Mouse (Mus musculus) midbrain, embryonic 10.5 days (tissue): ENCODE measurements at regions not wholly inside any gene's neighbourhood (a gene's known extent, or its start where the extent isn't known, plus 50 kb on each side); places are given as distances from the start of the nearest gene placed in this dataset.

Experiments
- DNase-seq: peaks from one replicate; pipeline ENCODE4 v3.0.0-alpha.2; 2017; ENCODE audit warnings: low spot score
- H3K27ac ChIP-seq: fragments of 300-500 bp; sonication (generic); replicated peaks from 2 replicates; pipeline ENCODE4 v1.5.1; 2016; ENCODE audit warnings: mild to moderate bottlenecking
- H3K27me3 ChIP-seq: fragments of 300-500 bp; sonication (generic); 2 replicates; pipeline ENCODE4 v1.6.1; 2016; ENCODE audit warnings: low read depth, mild to moderate bottlenecking; ENCODE audit not compliant: poor library complexity, severe bottlenecking
- H3K36me3 ChIP-seq: fragments of 300-500 bp; sonication (generic); 2 replicates; pipeline ENCODE4 v1.6.1; 2016; ENCODE audit warnings: mild to moderate bottlenecking, moderate library complexity
- H3K4me1 ChIP-seq: fragments of 300-500 bp; sonication (generic); 2 replicates; pipeline ENCODE4 v1.6.1; 2016
- H3K4me3 ChIP-seq: fragments of 300-500 bp; sonication (generic); 2 replicates; pipeline ENCODE4 v1.5.1; 2016; ENCODE audit warnings: mild to moderate bottlenecking, moderate library complexity
- H3K9me3 ChIP-seq: fragments of 300-500 bp; sonication (generic); replicated peaks from 2 replicates; pipeline ENCODE4 v1.6.1; 2016; ENCODE audit warnings: mild to moderate bottlenecking
- WGBS: fragments of 180-500 bp; shearing (Covaris S2); methylation state at CpG from one replicate; pipeline ENCODE4 v1.1.7; 2016; 5-methylcytosine and 5-hydroxymethylcytosine counted together

DNA sequence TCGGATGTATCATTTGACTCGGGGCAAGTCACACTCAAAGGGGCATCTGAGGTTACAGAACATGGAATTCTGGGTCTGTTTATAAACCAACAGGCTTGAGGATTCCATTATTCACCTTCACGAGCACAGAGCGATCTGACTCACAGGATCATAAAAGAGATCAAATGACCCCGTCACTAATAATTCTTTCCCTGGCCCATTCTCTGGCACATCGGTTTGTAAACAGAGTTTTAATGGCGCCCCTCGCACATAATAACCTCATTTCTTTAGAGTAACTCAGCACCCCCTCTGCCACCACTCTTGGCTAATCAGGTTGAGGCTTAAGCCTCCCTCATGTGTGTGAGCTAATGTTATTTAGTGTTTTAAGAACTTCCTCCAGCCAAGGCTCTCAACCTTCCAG lies 183.3 kb upstream of the Tbx3 start:
- Histone ChIP-seq H3K27me3 (no peaks in the 10 kb centered on the region), H3K4me1 (peaks cover 5% of the 10 kb centered on the region; the same call in 1 of the 2 replicates), H3K4me3 (no peak overlapping the region), H3K9me3 (no peaks in the 10 kb centered on the region), H3K36me3 (no peaks in the 10 kb centered on the region), H3K27ac (no peak overlapping the region)
- DNase-seq, result no peak
- 88% methylated on average over 8 of the region's 8 CpGs for WGBS

DNA sequence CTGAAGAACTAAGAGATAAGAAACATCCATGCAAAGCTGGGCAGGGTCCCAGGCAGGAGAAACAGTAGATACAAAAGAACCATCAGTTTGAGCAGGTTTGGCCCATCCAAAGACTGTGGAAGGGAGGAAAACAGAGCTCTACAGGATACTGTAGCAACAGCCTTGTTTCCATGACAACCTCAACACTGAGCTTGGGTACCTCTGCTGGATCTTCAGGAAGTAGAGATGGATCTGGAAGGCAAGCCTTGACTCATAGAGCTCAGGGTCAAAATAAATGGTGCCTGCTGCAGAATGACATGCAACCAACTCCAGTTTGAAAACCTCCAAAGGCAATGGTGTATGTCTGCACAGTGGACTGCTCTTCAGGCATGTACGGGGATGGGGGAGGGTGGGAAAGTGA lies 173.0 kb upstream of the Tbx3 start:
- Histone ChIP-seq H3K4me3 (no peak overlapping the region), H3K9me3 (no peaks in the 10 kb centered on the region), H3K27me3 (no peaks in the 10 kb centered on the region), H3K27ac (no peak overlapping the region), H3K36me3 (no peaks in the 10 kb centered on the region), H3K4me1 (no peaks in the 10 kb centered on the region)
- DNase-seq, result no peak
- 95% methylated on average over 1 of the region's 1 CpGs for WGBS

DNA sequence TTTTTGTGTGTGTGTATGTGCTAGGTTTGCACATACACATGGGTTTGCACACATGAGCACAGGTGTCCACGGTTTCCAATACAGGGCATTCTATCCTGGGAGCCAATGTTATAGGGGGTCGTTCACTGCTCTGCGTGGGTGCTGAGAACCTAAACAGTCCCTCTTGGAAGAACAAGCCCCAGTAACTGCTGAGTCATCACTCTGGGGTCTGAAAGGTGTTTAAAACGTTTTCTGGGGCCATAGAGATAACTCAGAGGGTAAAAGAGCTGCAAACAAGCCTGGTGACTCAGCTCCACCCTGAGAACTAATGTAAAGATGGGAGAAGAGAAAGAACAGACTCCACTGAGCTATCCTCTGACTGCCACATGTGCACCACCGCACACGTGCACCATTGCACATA lies 172.0 kb upstream of the Tbx3 start:
- 75% methylated on average over 6 of the region's 6 CpGs for WGBS
- Histone ChIP-seq H3K4me1 (no peaks in the 10 kb centered on the region), H3K27me3 (no peaks in the 10 kb centered on the region), H3K9me3 (no peaks in the 10 kb centered on the region), H3K27ac (no peak overlapping the region), H3K36me3 (no peaks in the 10 kb centered on the region), H3K4me3 (no peak overlapping the region)
- DNase-seq, result no peak

DNA sequence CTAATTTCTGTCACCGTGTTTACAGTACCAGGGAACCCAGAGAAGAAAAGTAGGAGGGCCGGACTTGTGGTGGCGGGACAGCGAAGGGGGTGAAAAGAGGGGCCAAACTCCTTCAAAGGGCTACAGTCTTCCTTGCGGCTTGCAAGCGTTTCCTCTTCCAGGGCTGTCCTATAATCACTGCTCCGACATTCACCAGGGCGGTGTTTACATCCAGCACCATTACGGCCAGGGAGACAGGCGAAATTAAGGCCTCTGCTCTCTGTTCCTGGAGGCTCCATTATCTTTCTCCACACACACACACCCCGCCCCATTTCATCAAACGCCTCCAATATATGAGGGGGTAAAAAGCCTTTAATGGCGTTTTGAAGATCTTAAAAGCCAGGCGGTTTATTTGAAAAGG lies 162.8 kb upstream of the Tbx3 start:
- WGBS, result 81% methylated on average over 14 of the region's 14 CpGs
- Histone ChIP-seq H3K27ac (no peak overlapping the region), H3K4me1 (no peaks in the 10 kb centered on the region)

DNA sequence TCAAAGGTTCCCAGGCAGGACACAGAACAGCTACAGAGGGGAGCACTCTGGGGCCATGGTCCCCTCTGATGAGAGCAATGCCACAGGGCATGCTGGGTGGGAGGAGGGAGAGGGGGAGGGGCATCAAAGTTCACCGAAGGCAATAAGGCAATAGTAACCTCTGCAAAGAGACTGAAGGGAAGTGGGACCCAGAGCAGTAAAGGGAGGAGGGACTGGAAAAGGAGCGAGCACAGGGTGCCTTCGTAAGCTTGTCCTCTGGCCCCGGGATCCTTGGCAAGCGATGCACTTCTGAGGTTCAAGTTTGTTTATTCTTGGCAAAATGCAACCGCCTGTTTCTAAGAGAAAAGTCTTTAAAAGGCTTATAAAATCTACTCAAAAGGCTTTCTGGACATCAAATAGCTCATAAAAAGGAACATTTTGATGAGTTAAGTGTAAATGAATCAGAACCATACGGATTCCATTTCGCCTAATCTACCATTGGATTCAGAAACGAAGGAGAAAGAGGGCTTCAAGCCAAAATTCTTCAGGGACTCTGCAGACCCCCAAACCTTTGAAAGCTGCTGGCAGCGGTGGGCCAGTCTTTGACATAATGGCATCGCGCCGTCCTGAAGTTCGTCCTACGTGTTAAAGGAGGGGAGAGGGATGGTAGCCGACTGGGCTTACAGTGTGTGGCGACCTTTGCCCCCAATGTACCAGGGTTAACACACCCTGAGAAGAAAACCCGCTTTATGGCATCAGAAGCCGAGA lies 151.8 kb upstream of the Tbx3 start:
- H3K36me3 ChIP-seq, result no peaks in the 10 kb centered on the region
- H3K27ac ChIP-seq, result no peak overlapping the region
- no peak overlapping the region for H3K4me3 ChIP-seq
- H3K9me3 ChIP-seq, result no peaks in the 10 kb centered on the region
- 85% methylated on average over 19 of the region's 19 CpGs for WGBS
- H3K27me3 ChIP-seq, result peaks cover 24% of the 10 kb centered on the region
- no peaks in the 10 kb centered on the region for H3K4me1 ChIP-seq
- DNase-seq, result no peak

More for the DNA sequence above, 162.8 kb upstream of the Tbx3 start:
- no peaks in the 10 kb centered on the region for H3K27me3 ChIP-seq
- no peaks in the 10 kb centered on the region for H3K36me3 ChIP-seq
- no peak for DNase-seq
- no peaks in the 10 kb centered on the region for H3K9me3 ChIP-seq
- no peak overlapping the region for H3K4me3 ChIP-seq

DNA sequence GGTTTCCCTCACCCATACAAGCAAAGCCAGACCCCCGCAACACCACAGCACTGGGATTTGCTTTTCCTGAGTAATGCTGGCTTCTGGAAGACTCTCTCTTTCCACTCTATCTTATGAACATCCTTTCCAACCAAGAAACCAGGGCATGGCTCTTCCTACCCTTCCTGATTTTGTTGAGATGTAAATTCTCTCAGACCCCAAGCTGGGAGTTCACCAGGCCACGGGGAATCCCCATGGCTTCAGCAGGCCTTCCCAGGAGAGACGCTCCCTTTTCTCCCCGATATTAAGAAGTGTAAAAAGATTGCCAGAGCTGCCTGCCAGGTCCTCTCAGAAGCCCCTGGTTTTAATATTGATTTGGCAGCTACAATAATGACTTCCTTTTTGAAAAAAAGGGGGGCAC lies 146.3 kb upstream of the Tbx3 start:
- H3K4me1 ChIP-seq, result peaks cover 8% of the 10 kb centered on the region
- DNase-seq, result no peak
- no peak overlapping the region for H3K27ac ChIP-seq
- H3K4me3 ChIP-seq, result no peak overlapping the region
- no peaks in the 10 kb centered on the region for H3K36me3 ChIP-seq
- 44% methylated on average over 4 of the region's 4 CpGs for WGBS
- peaks cover 27% of the 10 kb centered on the region for H3K27me3 ChIP-seq
- no peaks in the 10 kb centered on the region for H3K9me3 ChIP-seq

DNA sequence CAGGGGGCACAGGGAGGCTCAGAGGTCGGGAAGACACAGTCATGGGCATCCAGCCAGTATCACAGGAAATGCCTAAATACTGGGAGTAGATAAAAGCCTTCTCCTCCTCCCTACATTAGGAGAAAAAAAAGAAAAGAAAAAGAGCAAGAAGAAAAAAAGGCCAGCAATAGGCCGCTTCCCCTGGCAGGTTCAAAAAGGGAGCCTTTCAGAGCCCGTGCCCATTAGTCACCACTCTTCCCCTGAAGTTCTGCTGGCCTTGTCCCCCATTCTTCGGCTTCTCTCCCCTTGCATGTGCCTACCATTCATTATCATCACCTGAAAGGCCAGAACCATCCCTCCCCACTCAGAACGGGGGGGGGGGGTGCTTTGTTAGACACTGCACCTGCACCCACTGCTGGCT lies 144.5 kb upstream of the Tbx3 start:
- WGBS, result 73% methylated on average over 5 of the region's 5 CpGs

DNA sequence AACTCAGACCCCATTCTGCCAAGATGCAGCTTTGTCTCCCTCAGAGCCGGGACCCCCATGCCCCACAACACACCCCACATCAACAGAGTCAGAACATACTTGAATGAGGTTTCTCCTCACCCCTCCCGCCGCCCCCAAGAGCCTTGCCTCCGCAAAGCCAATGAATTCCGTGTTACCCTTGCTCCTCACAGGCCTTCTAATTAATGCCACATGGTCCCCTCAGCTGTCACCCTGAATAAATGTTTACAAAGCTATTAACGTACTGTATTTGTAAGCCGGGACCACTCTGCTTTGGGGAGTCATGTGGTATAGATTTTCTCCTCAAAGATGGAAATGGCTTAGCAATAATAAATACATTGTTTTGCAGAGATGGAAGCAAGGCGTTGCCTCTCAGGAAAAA lies 140.5 kb upstream of the Tbx3 start:
- 0 out of 2 replicates have a peak, but pooled peaks cover 4% of the 10 kb centered on the region for H3K4me1 ChIP-seq
- no peak overlapping the region for H3K27ac ChIP-seq
- no peaks in the 10 kb centered on the region for H3K9me3 ChIP-seq
- WGBS, result 73% methylated on average over 8 of the region's 8 CpGs
- H3K27me3 ChIP-seq, result no peaks in the 10 kb centered on the region
- H3K36me3 ChIP-seq, result no peaks in the 10 kb centered on the region
- DNase-seq, result no peak
- no peak overlapping the region for H3K4me3 ChIP-seq

More for the DNA sequence above, 144.5 kb upstream of the Tbx3 start:
- no peaks in the 10 kb centered on the region for H3K9me3 ChIP-seq
- H3K27ac ChIP-seq, result no peak overlapping the region
- H3K27me3 ChIP-seq, result peaks cover 27% of the 10 kb centered on the region
- H3K36me3 ChIP-seq, result no peaks in the 10 kb centered on the region
- peaks cover 12% of the 10 kb centered on the region for H3K4me1 ChIP-seq
- DNase-seq, result no peak
- no peak overlapping the region for H3K4me3 ChIP-seq

DNA sequence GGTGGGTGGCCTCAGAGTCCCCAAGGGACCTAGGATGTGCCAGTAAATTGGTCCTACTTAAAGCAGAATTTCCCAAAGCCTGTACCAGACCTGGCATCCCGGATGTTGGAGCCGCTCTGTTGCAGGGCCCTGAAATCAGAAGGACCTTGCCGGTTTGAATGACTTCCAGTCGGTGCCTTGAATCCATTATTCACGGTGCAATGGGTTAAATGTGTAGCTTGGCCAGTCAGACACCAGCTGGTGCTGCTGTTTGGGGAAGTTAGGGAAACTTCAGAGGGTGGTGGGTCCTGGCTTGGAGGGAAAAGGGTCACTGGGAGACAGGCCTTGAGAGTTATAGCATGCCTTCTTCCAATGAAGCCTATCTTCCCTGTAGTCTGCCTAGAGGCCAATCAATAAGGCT lies 135.5 kb upstream of the Tbx3 start:
- 78% methylated on average over 5 of the region's 5 CpGs for WGBS
- no peak overlapping the region for H3K27ac ChIP-seq

DNA sequence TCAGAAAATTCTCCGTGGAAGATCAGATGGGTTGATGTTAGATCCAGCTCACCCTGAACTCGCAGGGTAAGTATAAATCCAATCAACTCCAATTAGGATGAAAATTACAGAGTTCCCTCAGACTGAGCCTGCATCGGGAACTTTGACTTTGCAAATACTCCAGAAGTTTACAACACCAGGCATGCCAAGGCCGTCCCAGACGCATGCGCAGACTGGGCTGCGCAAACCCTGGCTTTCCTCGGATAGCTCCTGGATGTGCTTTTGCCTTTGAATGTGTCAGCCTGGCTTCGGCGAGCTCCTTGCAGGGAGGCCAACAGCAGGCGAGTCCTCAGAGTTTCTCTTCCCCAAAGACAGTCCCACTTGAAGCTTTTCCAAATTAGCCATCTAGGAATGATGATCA lies 127.6 kb upstream of the Tbx3 start:
- no peak overlapping the region for H3K4me3 ChIP-seq
- H3K4me1 ChIP-seq, result no peaks in the 10 kb centered on the region
- WGBS, result 92% methylated on average over 11 of the region's 11 CpGs
- peaks cover 12% of the 10 kb centered on the region for H3K27me3 ChIP-seq
- H3K9me3 ChIP-seq, result no peaks in the 10 kb centered on the region
- no peak overlapping the region for H3K27ac ChIP-seq
- H3K36me3 ChIP-seq, result no peaks in the 10 kb centered on the region
- DNase-seq, result no peak

More for the DNA sequence above, 135.5 kb upstream of the Tbx3 start:
- H3K36me3 ChIP-seq, result no peaks in the 10 kb centered on the region
- DNase-seq, result no peak
- no peaks in the 10 kb centered on the region for H3K27me3 ChIP-seq
- H3K4me1 ChIP-seq, result 0 out of 2 replicates have a peak, but pooled peaks cover 2% of the 10 kb centered on the region
- no peak overlapping the region for H3K4me3 ChIP-seq
- no peaks in the 10 kb centered on the region for H3K9me3 ChIP-seq

DNA sequence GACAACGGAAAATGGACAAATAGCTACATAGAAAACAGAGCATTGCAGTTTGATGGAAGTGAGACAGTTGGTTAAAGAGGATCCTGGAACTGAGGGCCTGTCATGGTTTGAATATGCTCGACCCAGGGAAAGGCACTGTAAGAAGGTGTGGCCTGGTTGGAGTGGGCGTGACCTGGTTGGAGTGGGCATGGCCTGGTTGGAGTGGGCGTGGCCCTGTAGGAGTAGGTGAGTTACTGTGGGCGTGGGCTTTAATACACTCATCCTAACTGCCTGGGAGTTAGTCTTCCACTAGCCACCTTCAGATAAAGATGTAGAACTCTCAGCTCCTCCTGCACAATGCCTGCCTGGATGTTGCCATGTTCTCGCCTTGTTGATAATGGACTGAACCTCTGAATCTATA lies 126.8 kb upstream of the Tbx3 start:
- Histone ChIP-seq H3K9me3 (no peaks in the 10 kb centered on the region), H3K4me1 (0 out of 2 replicates have a peak, but pooled peaks cover 4% of the 10 kb centered on the region), H3K27ac (no peak overlapping the region), H3K4me3 (no peak overlapping the region), H3K27me3 (peaks cover 14% of the 10 kb centered on the region), H3K36me3 (no peaks in the 10 kb centered on the region)
- no peak for DNase-seq
- WGBS, result 92% methylated on average over 6 of the region's 6 CpGs

DNA sequence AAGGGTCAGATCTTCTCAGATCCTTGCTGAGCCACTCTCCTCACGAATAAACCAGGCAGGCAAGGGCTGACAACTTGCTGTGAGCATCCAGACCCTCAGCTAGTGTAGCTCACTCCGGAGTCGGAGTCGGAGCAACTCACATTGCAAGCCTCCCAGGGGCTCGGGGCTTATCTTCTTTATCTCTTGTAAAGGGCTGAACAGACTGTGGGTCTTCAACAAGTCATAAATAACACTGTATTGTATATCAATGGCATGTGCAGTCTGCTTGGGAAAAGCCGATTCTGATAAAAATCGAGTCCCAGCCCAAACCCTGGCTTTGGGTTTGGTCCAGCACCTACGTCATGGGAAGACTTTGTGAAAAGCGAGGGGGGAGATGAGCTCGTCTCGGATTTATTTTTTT lies 125.8 kb upstream of the Tbx3 start:
- H3K4me3 ChIP-seq, result no peak overlapping the region
- 0 out of 2 replicates have a peak, but pooled peaks cover 4% of the 10 kb centered on the region for H3K4me1 ChIP-seq
- no peaks in the 10 kb centered on the region for H3K36me3 ChIP-seq
- H3K27ac ChIP-seq, result no peak overlapping the region
- WGBS, result 80% methylated on average over 11 of the region's 11 CpGs
- no peak for DNase-seq
- no peaks in the 10 kb centered on the region for H3K9me3 ChIP-seq
- H3K27me3 ChIP-seq, result peaks cover 14% of the 10 kb centered on the region

DNA sequence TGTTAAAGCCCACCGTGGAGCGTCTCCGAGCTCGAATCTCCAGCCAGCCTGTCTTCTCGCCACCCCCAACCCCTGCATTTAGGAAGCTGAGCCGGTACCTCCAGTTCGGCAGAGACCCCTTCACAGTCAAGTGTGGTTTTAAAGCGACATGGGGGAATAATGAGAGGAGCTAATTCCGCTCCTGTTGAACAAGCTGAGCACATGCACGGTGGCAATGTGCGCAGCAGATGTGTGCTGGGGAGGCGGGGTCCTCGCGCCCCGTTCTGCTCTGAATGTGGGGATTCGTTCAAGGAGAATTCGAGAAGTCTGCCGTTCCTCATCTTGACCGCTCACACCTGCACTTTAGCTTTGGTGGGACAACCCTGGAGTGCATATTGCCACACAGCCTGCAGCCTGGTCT lies 123.4 kb upstream of the Tbx3 start:
- 83% methylated on average over 19 of the region's 19 CpGs for WGBS
- Histone ChIP-seq H3K27ac (no peak overlapping the region), H3K9me3 (peaks cover 6% of the 10 kb centered on the region), H3K36me3 (no peaks in the 10 kb centered on the region), H3K4me3 (no peak overlapping the region), H3K27me3 (peaks cover 14% of the 10 kb centered on the region), H3K4me1 (peaks cover 9% of the 10 kb centered on the region; the same call in 1 of the 2 replicates)
- no peak for DNase-seq
